Mouse (Mus musculus): ENCODE data around the gene Rab3c. TPM values are rescaled to one million over a fixed set of nuclear protein-coding genes. Genes with fewer than 3 reads are reported as not detected.

Rab3c gene
- polyA plus RNA-seq, 2 experiments, result 0.03 to 0.31 TPM

DNA sequence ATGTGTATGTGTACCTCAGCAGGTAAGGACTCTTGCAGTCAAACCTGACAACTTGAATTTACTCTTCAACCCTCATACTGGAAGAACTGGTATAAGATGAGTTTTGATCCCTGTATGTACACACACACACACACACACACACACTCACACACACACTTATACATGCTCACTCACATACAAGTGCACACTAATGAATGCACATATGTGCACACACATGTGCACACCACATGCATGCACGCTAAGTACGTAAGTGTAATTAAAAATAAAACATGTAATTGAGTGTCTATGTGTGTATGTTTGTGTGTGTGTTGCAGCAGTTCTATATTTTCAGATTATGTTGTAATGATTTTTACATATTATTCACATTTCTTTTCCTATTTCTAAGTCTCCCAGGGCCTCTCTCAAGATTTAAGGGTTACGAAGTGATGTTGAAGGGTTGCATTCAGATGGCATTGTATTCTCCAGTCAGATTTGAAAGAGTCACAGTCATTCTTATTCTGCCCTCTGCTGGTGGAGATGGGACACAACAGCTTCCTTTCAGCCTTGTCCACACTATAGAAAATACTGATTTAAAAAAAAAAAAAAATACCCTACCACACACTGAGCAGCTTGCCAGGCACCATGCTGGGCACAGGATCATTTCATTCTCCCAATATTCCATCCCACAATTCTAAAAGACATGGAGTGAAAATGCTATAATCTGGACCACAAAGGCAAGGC lies 240.9 kb downstream of the Rab3c start:
- TF ChIP-seq POLR2A (IDR thresholded peaks at IDR 0.05; ENCODE audit: borderline replicate concordance, extremely low read depth, insufficient read depth, insufficient read length), result no peak
- H3K9me3 ChIP-seq (ENCODE audit: control insufficient read depth, low read length), result no peaks in the 10 kb centered on the region
- DNase-seq (ENCODE audit: low spot score), result peak; percentile 75
- ATAC-seq (ENCODE audit: low FRiP score, low read depth), result no peak; the same call in 1 of the 2 replicates
- 78% methylated on average over 3 of the region's 3 CpGs for WGBS
- H3K9ac ChIP-seq (ENCODE audit: low read depth, low read length, severe bottlenecking), result no peak overlapping the region
- no peaks in the 10 kb centered on the region for H3K36me3 ChIP-seq (ENCODE audit: control insufficient read depth, insufficient read depth, low read length)
- no peak overlapping the region for H3K4me3 ChIP-seq (replicated peaks; ENCODE audit: low read length)
- no peaks in the 10 kb centered on the region for H3K4me1 ChIP-seq (ENCODE audit: control insufficient read depth, insufficient read depth, low read length)
- no peak overlapping the region for H3K4me2 ChIP-seq (replicated peaks; ENCODE audit: low read depth, low read length, severe bottlenecking)
- H3K27ac ChIP-seq (replicated peaks; ENCODE audit: low read depth, low read length), result no peak overlapping the region
- H3K27me3 ChIP-seq (ENCODE audit: control insufficient read depth, insufficient read depth, low read length), result no peaks in the 10 kb centered on the region

DNA sequence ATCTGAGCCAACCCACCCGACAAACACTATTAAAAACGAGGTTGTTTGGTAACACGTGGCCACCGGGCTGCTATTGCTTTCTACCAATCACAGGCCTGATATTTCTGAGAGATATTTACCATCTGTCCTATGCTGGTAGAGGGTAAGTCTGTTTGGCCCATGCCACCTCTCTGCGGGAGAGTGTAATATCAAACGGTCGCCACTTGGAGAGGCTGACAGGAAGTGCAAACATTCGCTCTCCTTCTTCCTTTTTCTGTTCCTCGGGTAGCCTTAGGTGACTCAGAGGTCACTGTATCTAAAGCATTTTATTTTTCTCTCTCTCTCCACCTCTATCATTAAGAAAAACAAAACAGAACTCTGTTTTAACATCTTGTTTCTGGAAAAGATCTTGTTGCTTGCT lies 241.6 kb downstream of the Rab3c start:
- no peaks in the 10 kb centered on the region for H3K27me3 ChIP-seq (ENCODE audit: control insufficient read depth, insufficient read depth, low read length)
- H3K4me3 ChIP-seq (replicated peaks; ENCODE audit: low read length), result no peak overlapping the region
- DNase-seq (ENCODE audit: low spot score), result no peak
- H3K27ac ChIP-seq (replicated peaks; ENCODE audit: low read depth, low read length), result no peak overlapping the region
- H3K9ac ChIP-seq (ENCODE audit: low read depth, low read length, severe bottlenecking), result no peak overlapping the region
- no peak overlapping the region for H3K4me2 ChIP-seq (replicated peaks; ENCODE audit: low read depth, low read length, severe bottlenecking)
- TF ChIP-seq POLR2A (IDR thresholded peaks at IDR 0.05; ENCODE audit: borderline replicate concordance, extremely low read depth, insufficient read depth, insufficient read length), result no peak
- no peaks in the 10 kb centered on the region for H3K4me1 ChIP-seq (ENCODE audit: control insufficient read depth, insufficient read depth, low read length)
- WGBS, result 79% methylated on average over 9 of the region's 9 CpGs
- no peaks in the 10 kb centered on the region for H3K36me3 ChIP-seq (ENCODE audit: control insufficient read depth, insufficient read depth, low read length)
- no peaks in the 10 kb centered on the region for H3K9me3 ChIP-seq (ENCODE audit: control insufficient read depth, low read length)
- ATAC-seq (ENCODE audit: low FRiP score, low read depth), result no peak

DNA sequence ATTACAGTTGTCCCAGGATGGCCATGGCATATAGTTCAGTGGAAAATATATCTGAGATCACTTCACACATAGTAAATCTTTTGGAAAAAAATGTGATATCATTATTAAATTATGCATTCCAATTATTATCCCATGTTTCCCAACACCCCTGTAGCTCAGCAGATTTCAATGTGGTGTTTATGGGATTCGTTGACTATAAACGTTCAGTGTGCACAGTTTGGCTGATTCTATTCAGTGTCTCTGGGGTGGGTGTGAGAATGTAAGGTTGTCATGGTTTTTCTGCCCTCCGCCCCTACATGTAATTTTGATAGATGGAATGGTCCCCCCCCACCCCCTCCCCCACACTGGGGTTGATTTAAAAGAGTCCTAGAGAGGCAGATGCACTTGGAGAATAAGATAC lies 242.3 kb downstream of the Rab3c start:
- H3K27me3 ChIP-seq (ENCODE audit: control insufficient read depth, insufficient read depth, low read length), result no peaks in the 10 kb centered on the region
- no peak for TF ChIP-seq POLR2A (IDR thresholded peaks at IDR 0.05; ENCODE audit: borderline replicate concordance, extremely low read depth, insufficient read depth, insufficient read length)
- no peaks in the 10 kb centered on the region for H3K9me3 ChIP-seq (ENCODE audit: control insufficient read depth, low read length)
- H3K27ac ChIP-seq (replicated peaks; ENCODE audit: low read depth, low read length), result no peak overlapping the region
- H3K4me1 ChIP-seq (ENCODE audit: control insufficient read depth, insufficient read depth, low read length), result no peaks in the 10 kb centered on the region
- 74% methylated on average over 3 of the region's 3 CpGs for WGBS
- DNase-seq (ENCODE audit: low spot score) (no peak), ATAC-seq (ENCODE audit: low FRiP score, low read depth) (no peak)
- H3K4me3 ChIP-seq (replicated peaks; ENCODE audit: low read length), result no peak overlapping the region
- H3K9ac ChIP-seq (ENCODE audit: low read depth, low read length, severe bottlenecking), result no peak overlapping the region
- no peaks in the 10 kb centered on the region for H3K36me3 ChIP-seq (ENCODE audit: control insufficient read depth, insufficient read depth, low read length)
- H3K4me2 ChIP-seq (replicated peaks; ENCODE audit: low read depth, low read length, severe bottlenecking), result no peak overlapping the region

DNA sequence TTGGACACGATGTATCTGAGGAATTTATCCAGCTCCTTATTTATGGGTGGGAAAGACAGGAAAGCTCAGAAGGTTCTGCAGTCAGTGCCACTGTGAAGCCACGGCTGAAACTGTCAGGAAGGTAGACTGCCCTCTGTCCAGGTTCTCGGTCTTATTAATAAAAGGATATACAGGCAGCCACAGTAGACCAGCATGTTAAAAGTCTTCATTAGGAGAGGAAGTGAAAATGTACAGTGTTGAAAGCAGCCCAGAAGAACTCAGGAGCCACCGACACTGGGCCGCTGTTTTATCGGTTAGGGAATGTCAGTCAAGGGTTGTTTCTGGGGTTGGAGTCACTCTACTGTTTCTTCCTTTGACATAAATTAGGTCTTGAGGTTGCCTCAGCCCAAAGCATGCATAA lies 245.9 kb downstream of the Rab3c start:
- Histone ChIP-seq H3K27me3 (ENCODE audit: control insufficient read depth, insufficient read depth, low read length) (no peaks in the 10 kb centered on the region), H3K9ac (ENCODE audit: low read depth, low read length, severe bottlenecking) (no peak overlapping the region), H3K36me3 (ENCODE audit: control insufficient read depth, insufficient read depth, low read length) (no peaks in the 10 kb centered on the region), H3K27ac (replicated peaks; ENCODE audit: low read depth, low read length) (no peak overlapping the region), H3K9me3 (ENCODE audit: control insufficient read depth, low read length) (no peaks in the 10 kb centered on the region), H3K4me1 (ENCODE audit: control insufficient read depth, insufficient read depth, low read length) (peaks cover 9% of the 10 kb centered on the region), H3K4me2 (replicated peaks; ENCODE audit: low read depth, low read length, severe bottlenecking) (no peak overlapping the region), H3K4me3 (replicated peaks; ENCODE audit: low read length) (no peak overlapping the region)
- WGBS, result 85% methylated on average over 6 of the region's 6 CpGs
- DNase-seq (ENCODE audit: low spot score) (no peak), ATAC-seq (ENCODE audit: low FRiP score, low read depth) (no peak)
- TF ChIP-seq POLR2A (IDR thresholded peaks at IDR 0.05; ENCODE audit: borderline replicate concordance, extremely low read depth, insufficient read depth, insufficient read length), result no peak

DNA sequence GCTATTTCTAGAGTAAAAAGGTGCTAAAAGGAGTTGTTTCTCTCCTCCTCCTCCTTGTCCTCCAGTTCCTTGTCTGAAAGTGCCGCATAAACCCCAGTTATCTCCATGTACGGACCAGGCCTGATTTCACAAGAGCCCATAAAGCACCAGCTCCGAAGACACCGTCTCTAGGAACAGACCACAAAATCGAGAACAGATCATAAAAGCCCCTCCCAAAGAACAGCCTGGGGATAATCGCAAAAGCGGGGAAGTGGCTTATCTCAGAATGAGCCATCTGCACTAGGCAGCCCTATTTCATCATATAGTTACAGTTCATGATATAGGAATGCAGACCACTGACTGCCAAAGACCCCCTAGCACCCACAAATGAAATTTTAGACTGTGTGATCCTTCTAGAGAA lies 246.8 kb downstream of the Rab3c start:
- no peak overlapping the region for H3K27ac ChIP-seq (replicated peaks; ENCODE audit: low read depth, low read length)
- peaks cover 9% of the 10 kb centered on the region for H3K4me1 ChIP-seq (ENCODE audit: control insufficient read depth, insufficient read depth, low read length)
- H3K36me3 ChIP-seq (ENCODE audit: control insufficient read depth, insufficient read depth, low read length), result no peaks in the 10 kb centered on the region
- no peak for TF ChIP-seq POLR2A (IDR thresholded peaks at IDR 0.05; ENCODE audit: borderline replicate concordance, extremely low read depth, insufficient read depth, insufficient read length)
- H3K27me3 ChIP-seq (ENCODE audit: control insufficient read depth, insufficient read depth, low read length), result no peaks in the 10 kb centered on the region
- no peak overlapping the region for H3K4me2 ChIP-seq (replicated peaks; ENCODE audit: low read depth, low read length, severe bottlenecking)
- no peak for ATAC-seq (ENCODE audit: low FRiP score, low read depth)
- no peaks in the 10 kb centered on the region for H3K9me3 ChIP-seq (ENCODE audit: control insufficient read depth, low read length)
- H3K4me3 ChIP-seq (replicated peaks; ENCODE audit: low read length), result no peak overlapping the region
- H3K9ac ChIP-seq (ENCODE audit: low read depth, low read length, severe bottlenecking), result no peak overlapping the region
- DNase-seq (ENCODE audit: low spot score), result no peak
- 44% methylated on average over 7 of the region's 7 CpGs for WGBS

Measured in limb, embryonic 14.5 days (tissue).